Mouse (Mus musculus) bone marrow macrophage, adult 2 months (primary cell): ENCODE results near the gene Fau.

ENCODE experiments used
- CTCF ChIP-seq: IDR thresholded peaks from 2 replicates; pipeline ENCODE4 v1.5.1; 2012; ENCODE audit warnings: low read depth, mild to moderate bottlenecking, low read length, moderate library complexity
- POLR2A ChIP-seq: IDR thresholded peaks from 2 replicates; pipeline ENCODE4 v1.6.1; 2012; ENCODE audit warnings: mild to moderate bottlenecking, low read depth, low read length, borderline replicate concordance

DNA sequence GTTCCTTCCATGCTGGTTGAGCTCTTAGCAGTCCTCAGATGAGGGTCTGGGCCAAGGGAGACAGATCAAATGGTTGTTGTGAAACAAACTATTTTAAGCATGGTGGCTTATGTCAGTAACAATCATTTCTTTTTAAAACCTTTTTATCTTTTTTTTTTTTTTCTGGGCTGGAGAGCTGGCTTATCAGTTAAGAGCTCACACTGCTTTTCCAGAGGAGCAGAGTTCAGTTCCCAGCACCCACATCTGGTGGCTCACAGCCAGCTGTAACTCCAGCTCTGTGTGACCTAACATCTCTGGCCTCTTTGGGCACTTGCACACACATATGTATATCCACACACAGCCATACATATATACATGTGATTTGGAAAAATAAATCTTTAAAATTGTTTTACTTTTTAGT is 19.9 kb upstream of the Fau start:
- TF ChIP-seq CTCF: no peak
- no peak for TF ChIP-seq POLR2A
